Comparison of ENCODE assay signal across 20 mouse cellular contexts in the genomic region with DNA sequence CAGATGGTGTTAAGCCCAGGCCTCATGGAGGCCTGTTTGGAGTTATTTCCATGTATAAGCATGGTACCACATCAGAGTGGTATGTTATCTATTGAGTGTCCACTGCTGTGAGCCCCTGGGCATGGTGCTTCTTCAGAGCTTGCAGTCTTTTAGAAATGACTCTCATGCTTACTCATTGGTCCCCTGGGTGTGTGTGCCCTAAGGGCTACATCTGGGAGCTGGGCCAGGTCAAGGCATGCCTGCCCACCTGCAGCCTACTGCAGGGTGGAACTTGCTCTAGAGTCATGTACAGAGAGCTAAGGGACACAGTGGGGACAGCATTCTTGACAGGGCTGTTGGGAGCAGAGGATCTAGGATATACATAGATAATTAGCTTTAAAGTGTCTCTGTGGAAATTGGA. TPM values are rescaled to one million over a fixed set of nuclear protein-coding genes. Genes with fewer than 3 reads are reported as not detected.
DNase-seq lines count a peak whose midpoint lies in the region; ATAC-seq lines count a peak whose summit lies in the region.
"Had no signal": no experiment of that assay in that cellular context is flagged by ENCODE, and none has a peak within 500 bp of the region (broad histone marks: within the 10 kb centered on the region; RNA-seq: fewer than 3 reads in every experiment).

No protein-coding gene starts in this region.

- H3K4me3 ChIP-seq in forebrain, embryonic 11.5 days (ENCODE audit: low read depth, low read length), result no peak overlapping the region
- no peak overlapping the region for H3K4me3 ChIP-seq in forebrain, embryonic 15.5 days
- H3K4me3 ChIP-seq: embryonic facial prominence, embryonic 10.5 days; embryonic facial prominence, embryonic 12.5 days; forebrain, embryonic 12.5 days had no signal

- no peaks in the 10 kb centered on the region for H3K4me1 ChIP-seq in forebrain, embryonic 11.5 days (replicated peaks; ENCODE audit: control insufficient read depth, insufficient read depth, low read length)
- no peaks in the 10 kb centered on the region for H3K4me1 ChIP-seq in forebrain, embryonic 15.5 days
- H3K4me1 ChIP-seq: embryonic facial prominence, embryonic 12.5 days; forebrain, embryonic 12.5 days had no signal

- H3K27me3 ChIP-seq in forebrain, embryonic 11.5 days (ENCODE audit: control insufficient read depth, insufficient read depth, low read length), result no peaks in the 10 kb centered on the region
- H3K27me3 ChIP-seq in forebrain, embryonic 15.5 days, result no peaks in the 10 kb centered on the region
- H3K27me3 ChIP-seq: embryonic facial prominence, embryonic 12.5 days had no signal

- H3K27ac ChIP-seq in forebrain, embryonic 11.5 days (ENCODE audit: low read depth, low read length), result no peak overlapping the region
- H3K27ac ChIP-seq in forebrain, embryonic 15.5 days (replicated peaks), result no peak overlapping the region
- H3K27ac ChIP-seq: embryonic facial prominence, embryonic 10.5 days; embryonic facial prominence, embryonic 12.5 days; forebrain, embryonic 12.5 days had no signal

- no peak overlapping the region for H3K4me2 ChIP-seq in forebrain, embryonic 11.5 days (ENCODE audit: low read depth, low read length, severe bottlenecking)
- no peak overlapping the region for H3K4me2 ChIP-seq in forebrain, embryonic 15.5 days (replicated peaks)
- H3K4me2 ChIP-seq: embryonic facial prominence, embryonic 12.5 days; forebrain, embryonic 12.5 days had no signal

- no peak overlapping the region for H3K9ac ChIP-seq in forebrain, embryonic 11.5 days (ENCODE audit: low read length)
- no peak overlapping the region for H3K9ac ChIP-seq in forebrain, embryonic 15.5 days (replicated peaks)
- H3K9ac ChIP-seq: embryonic facial prominence, embryonic 12.5 days; forebrain, embryonic 12.5 days; forebrain, postnatal 0 days had no signal

- no peaks in the 10 kb centered on the region for H3K9me3 ChIP-seq in forebrain, embryonic 11.5 days (ENCODE audit: control insufficient read depth, low read length)
- no peaks in the 10 kb centered on the region for H3K9me3 ChIP-seq in forebrain, embryonic 15.5 days
- H3K9me3 ChIP-seq: embryonic facial prominence, embryonic 10.5 days; embryonic facial prominence, embryonic 12.5 days; forebrain, embryonic 12.5 days; G1E had no signal

- DNase-seq in forebrain, embryonic 11.5 days (ENCODE audit: low spot score), result peak; percentile 10
- DNase-seq in 3134 (ENCODE audit: extremely low read depth, insufficient read length, low spot score) (peak; percentile 63), 3T3-L1 (ENCODE audit: low read depth, low spot score) (peak; percentile 70), NIH3T3 (ENCODE audit: low read depth) (peak; percentile 35)
- no peak for DNase-seq in cerebellum, adult 8-10 months
- DNase-seq in frontal cortex, adult 2 months (ENCODE audit: extremely low spot score in 1 of 2, low spot score in 1 of 2), result no peak
- DNase-seq: adrenal gland, adult 8-10 months; adrenal gland, postnatal 25 days; cerebellum, adult 11 months; cerebellum, adult 18-20 months; cerebellum, adult 9-10 months; cerebellum, postnatal 10 days; cerebellum, postnatal 25 days; forebrain, postnatal 0 days had no signal

- no peak for ATAC-seq in forebrain, embryonic 11.5 days (replicated peaks; ENCODE audit: low FRiP score)
- no peak for ATAC-seq in forebrain, embryonic 15.5 days (replicated peaks)
- ATAC-seq: forebrain, embryonic 14.5 days; forebrain, postnatal 0 days had no signal

- H3K36me3 ChIP-seq in forebrain, embryonic 11.5 days (ENCODE audit: control insufficient read depth, insufficient read depth, low read length), result no peaks in the 10 kb centered on the region
- H3K36me3 ChIP-seq in forebrain, embryonic 15.5 days, result no peaks in the 10 kb centered on the region
- H3K36me3 ChIP-seq: embryonic facial prominence, embryonic 10.5 days; embryonic facial prominence, embryonic 12.5 days; forebrain, embryonic 12.5 days; G1E had no signal

RNA-seq across cellular contexts. Expression of a gene that starts 33.5 kb away (rescaled TPM):
- 1,077 and 1,117 TPM in 2 replicates for polyA plus RNA-seq in forebrain, embryonic 11.5 days (2014; fragmentation: Nextera tagmentation; extraction: Ambion mirVana)
- polyA plus RNA-seq in forebrain, embryonic 15.5 days (2015; fragmentation: Nextera tagmentation; extraction: Ambion mirVana), result 804 and 852 TPM in 2 replicates
- polyA plus RNA-seq in frontal cortex, adult 2 months (2012; rRNA removed), result 733 and 938 TPM in 2 replicates

Comparison
In these comparisons a context has a peak if more than half of its experiments do, and no peak if none do; other contexts are left out.
1. DNase-seq: peak in forebrain, embryonic 11.5 days (single experiment), 3134 (single experiment), 3T3-L1 (single experiment) and NIH3T3 (single experiment); none in cerebellum, adult 8-10 months (single experiment) and frontal cortex, adult 2 months (0 of 2).